Mouse (Mus musculus) frontal cortex, postnatal 14 days (tissue): Measurements from ENCODE around the gene Tent2.

Source experiments
- DNase-seq, 2 experiments: peaks; one replicate each; pipeline ENCODE4 v3.0.0; 2022; ENCODE audit warnings: low spot score in 2 of 2

Tent2 gene

GRCm38 (mm10) chr13:93143819-93144283, 48.3 kb downstream of the Tent2 start:
- DNase-seq: no peak

- DNase-seq: no peak
These were observed 51.0 kb downstream of the Tent2 start for GRCm38 (mm10) chr13:93141184-93141583.

GRCm38 (mm10) chr13:93138059-93138458, 54.1 kb downstream of the Tent2 start:
- no peak for DNase-seq

GRCm38 (mm10) chr13:93137098-93137497, 55.1 kb downstream of the Tent2 start:
- no peak for DNase-seq

GRCm38 (mm10) chr13:93136251-93136650, 55.9 kb downstream of the Tent2 start:
- no peak for DNase-seq

GRCm38 (mm10) chr13:93135501-93135900, 56.7 kb downstream of the Tent2 start:
- DNase-seq: no peak

- DNase-seq: no peak
These were observed 61.5 kb downstream of the Tent2 start for GRCm38 (mm10) chr13:93130674-93131073.

- DNase-seq: no peak
These were observed 63.2 kb downstream of the Tent2 start for GRCm38 (mm10) chr13:93128961-93129360.

GRCm38 (mm10) chr13:93128111-93128860, 63.9 kb downstream of the Tent2 start:
- DNase-seq: no peak

GRCm38 (mm10) chr13:93122321-93122720, 69.9 kb downstream of the Tent2 start:
- DNase-seq: no peak

- no peak for DNase-seq
These were observed 74.9 kb downstream of the Tent2 start for GRCm38 (mm10) chr13:93117241-93117640.

GRCm38 (mm10) chr13:93102340-93103090, 89.7 kb downstream of the Tent2 start:
- DNase-seq: no peak

GRCm38 (mm10) chr13:93098596-93098995, 93.6 kb downstream of the Tent2 start:
- no peak for DNase-seq

- no peak for DNase-seq
These were observed 95.5 kb downstream of the Tent2 start for GRCm38 (mm10) chr13:93096643-93097042.
